Mouse (Mus musculus) hindbrain, embryonic 16.5 days (tissue): ENCODE measurements around the gene Syna. TPM values are rescaled to one million over a fixed set of nuclear protein-coding genes. Genes with fewer than 3 reads are reported as not detected.

Source experiments
- ATAC-seq: fragments of 200-750 bp; cut with Nextera tagmentation; 2 replicates; pipeline ENCODE4 v1.8.0; 2017; ENCODE audit warnings: moderate TSS enrichment, moderate library complexity
- H3K27ac ChIP-seq: fragments of 300-500 bp; sonication (generic); 2 replicates; pipeline ENCODE4 v1.5.1; 2014; ENCODE audit warnings: low read depth, mild to moderate bottlenecking, control low read depth, low read length, moderate library complexity
- H3K27me3 ChIP-seq: fragments of 300-500 bp; sonication (generic); replicated peaks from 2 replicates; pipeline ENCODE4 v1.6.1; 2014; ENCODE audit warnings: low read length; ENCODE audit not compliant: control insufficient read depth, insufficient read depth
- H3K36me3 ChIP-seq: fragments of 300-500 bp; sonication (generic); 2 replicates; pipeline ENCODE4 v1.6.1; 2014; ENCODE audit warnings: mild to moderate bottlenecking, low read length, moderate library complexity, mixed read lengths; ENCODE audit not compliant: control insufficient read depth, insufficient read depth
- H3K4me1 ChIP-seq: fragments of 300-500 bp; sonication (generic); 2 replicates; pipeline ENCODE4 v1.6.1; 2014; ENCODE audit warnings: low read depth, low read length; ENCODE audit not compliant: control insufficient read depth, insufficient read depth
- H3K4me2 ChIP-seq: fragments of 300-500 bp; sonication (generic); 2 replicates; pipeline ENCODE4 v1.6.1; 2014; ENCODE audit warnings: mild to moderate bottlenecking, low read length, control low read depth, moderate library complexity
- H3K4me3 ChIP-seq: fragments of 300-500 bp; sonication (generic); 2 replicates; pipeline ENCODE4 v1.5.1; 2014; ENCODE audit warnings: mild to moderate bottlenecking, low read length, control low read depth, moderate library complexity
- H3K9ac ChIP-seq: fragments of 300-500 bp; sonication (generic); 2 replicates; pipeline ENCODE4 v1.6.1; 2014; ENCODE audit warnings: low read depth, mild to moderate bottlenecking, control low read depth, low read length, moderate library complexity
- H3K9me3 ChIP-seq: fragments of 300-500 bp; sonication (generic); 2 replicates; pipeline ENCODE4 v1.6.1; 2014; ENCODE audit warnings: mild to moderate bottlenecking, low read length, moderate library complexity; ENCODE audit not compliant: control insufficient read depth
- WGBS: fragments of 180-500 bp; shearing (Covaris S2); extraction: QIAGEN DNeasy Blood & Tissue Kit; methylation state at CpG from one replicate; pipeline ENCODE4 v1.1.7; 2014; 5-methylcytosine and 5-hydroxymethylcytosine counted together
- polyA plus RNA-seq: library from polyadenylated mRNA; unstranded; fragments of >200 nt; fragmentation: Nextera tagmentation; extraction: Ambion mirVana; gene quantifications from 2 replicates; pipeline ENCODE4 v1.2.1, GENCODE M21; 2015

Syna gene
- polyA plus RNA-seq, 1 experiment from 2014 or later: 0.45 TPM

DNA sequence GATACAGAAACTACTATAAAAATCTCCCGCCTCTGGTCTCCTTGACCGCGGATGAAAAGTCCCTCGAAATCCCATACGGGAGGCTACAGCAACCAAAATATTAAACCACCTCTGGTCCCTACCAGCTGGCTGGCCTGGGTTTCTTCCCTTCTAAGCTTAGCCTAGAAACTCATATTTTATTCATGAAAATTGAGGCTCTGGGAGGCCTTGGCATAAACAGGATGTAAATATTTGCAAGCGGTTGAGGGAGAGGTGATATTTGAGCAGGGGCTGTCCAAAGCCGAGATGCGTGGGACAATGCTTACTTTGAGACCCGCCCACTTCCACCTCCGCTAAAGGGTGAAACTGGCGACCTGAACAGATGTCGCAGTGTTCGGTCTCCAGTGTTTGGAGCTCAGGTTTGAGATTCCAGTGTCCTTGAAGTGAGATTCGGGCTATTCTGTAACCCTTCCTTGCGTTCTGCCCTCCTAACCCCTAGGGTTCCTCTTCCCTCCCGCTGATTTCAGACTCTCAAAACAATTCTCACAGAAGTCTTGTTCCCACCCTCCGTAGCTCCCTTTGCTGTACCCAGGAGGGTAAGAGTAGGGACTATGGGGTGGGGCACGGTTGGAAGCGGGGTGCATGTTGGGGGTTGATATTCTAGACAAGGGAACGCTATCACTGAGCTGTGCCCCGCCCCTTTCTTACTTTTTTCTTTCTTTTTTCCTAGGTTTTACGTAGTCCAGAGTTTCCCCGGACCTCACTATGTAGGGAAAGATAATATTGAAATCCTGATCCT lies 11.9 kb upstream of the Syna start:
- H3K4me3 ChIP-seq: peak overlapping the region; percentile 60
- WGBS: 2% methylated on average over 23 of the region's 23 CpGs
- peaks cover 7% of the 10 kb centered on the region for H3K4me1 ChIP-seq
- H3K4me2 ChIP-seq: peak overlapping the region; percentile 97
- no peaks in the 10 kb centered on the region for H3K27me3 ChIP-seq
- H3K9ac ChIP-seq: peak overlapping the region; percentile 70
- H3K9me3 ChIP-seq: no peaks in the 10 kb centered on the region
- ATAC-seq: peak; percentile 85
- H3K27ac ChIP-seq: peak overlapping the region; percentile 80
- H3K36me3 ChIP-seq: no peaks in the 10 kb centered on the region

DNA sequence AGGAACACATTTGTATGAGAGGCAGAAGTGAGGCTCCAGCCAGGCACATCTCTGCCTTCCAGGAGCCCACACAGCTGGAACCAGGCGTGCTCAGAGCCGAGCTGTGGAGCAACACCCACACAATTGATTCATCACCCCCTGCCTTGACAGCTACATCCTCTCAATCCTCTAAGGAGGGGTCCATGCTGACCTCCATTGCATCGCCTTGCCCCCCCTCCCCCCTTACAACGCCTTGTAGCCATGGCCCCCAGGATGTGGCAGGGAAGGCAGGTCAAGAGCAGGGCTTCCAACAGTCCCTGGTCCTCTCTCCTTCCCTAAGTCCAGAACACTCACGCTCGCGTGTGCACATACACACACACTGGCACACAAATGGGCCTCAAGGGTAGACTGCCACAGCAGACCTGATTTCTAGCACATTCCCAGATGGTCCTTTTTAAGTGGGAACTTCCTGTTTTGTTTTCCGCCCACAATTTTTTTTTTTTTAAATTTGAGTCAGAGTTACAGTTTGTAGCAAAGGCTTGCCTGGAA lies 9.1 kb upstream of the Syna start:
- WGBS: 66% methylated on average over 8 of the region's 8 CpGs
- Histone ChIP-seq H3K36me3 (no peaks in the 10 kb centered on the region), H3K4me2 (no peak overlapping the region), H3K9ac (no peak overlapping the region), H3K9me3 (no peaks in the 10 kb centered on the region), H3K27me3 (no peaks in the 10 kb centered on the region), H3K27ac (no peak overlapping the region), H3K4me1 (peaks cover 7% of the 10 kb centered on the region), H3K4me3 (no peak overlapping the region)
- ATAC-seq: no peak

DNA sequence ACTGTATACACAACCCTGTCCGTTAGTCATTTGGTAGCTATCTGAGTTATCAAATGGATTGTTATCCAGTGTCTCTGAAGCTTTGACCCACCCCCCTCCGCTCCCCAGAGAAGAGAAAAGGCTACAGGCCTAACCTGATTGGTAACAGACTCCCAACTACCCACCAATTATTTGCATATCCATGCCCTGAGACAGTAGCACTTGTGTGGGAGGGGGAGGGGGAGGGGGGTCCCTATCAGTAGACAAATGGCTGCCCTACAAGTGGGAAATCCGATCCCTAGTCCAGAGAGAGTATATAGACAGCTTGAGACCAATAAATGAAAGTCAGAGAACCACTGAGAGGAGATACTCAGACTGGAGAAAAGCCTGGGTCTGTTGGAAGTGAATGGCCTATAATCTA lies 8.1 kb upstream of the Syna start:
- Histone ChIP-seq H3K27me3 (no peaks in the 10 kb centered on the region), H3K9me3 (no peaks in the 10 kb centered on the region), H3K36me3 (no peaks in the 10 kb centered on the region), H3K4me2 (no peak overlapping the region), H3K9ac (no peak overlapping the region), H3K4me1 (peaks cover 7% of the 10 kb centered on the region), H3K27ac (no peak overlapping the region), H3K4me3 (no peak overlapping the region)
- 66% methylated on average over 3 of the region's 3 CpGs for WGBS
- no peak for ATAC-seq

DNA sequence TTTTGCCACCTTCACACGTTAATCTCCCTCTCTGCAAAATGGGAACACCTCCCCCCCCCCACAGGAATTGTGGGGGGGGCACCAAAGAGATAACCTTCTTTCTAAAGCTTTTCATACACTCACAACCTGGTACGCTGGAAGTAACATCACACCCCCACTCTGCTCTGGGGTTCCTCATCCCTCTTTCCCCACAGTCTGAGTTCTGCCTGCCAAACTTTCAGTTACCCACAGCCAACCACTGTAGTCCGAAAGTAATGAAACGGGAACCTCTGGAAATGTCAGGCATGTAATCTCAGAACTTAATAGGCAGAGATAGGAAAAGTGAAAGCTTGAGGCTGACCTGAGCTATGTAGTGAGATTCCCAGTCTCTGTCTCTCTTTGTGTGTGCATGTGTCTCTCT lies 7.5 kb upstream of the Syna start:
- H3K9ac ChIP-seq: no peak overlapping the region
- no peaks in the 10 kb centered on the region for H3K36me3 ChIP-seq
- H3K4me2 ChIP-seq: no peak overlapping the region
- no peak overlapping the region for H3K27ac ChIP-seq
- ATAC-seq: no peak
- H3K4me3 ChIP-seq: no peak overlapping the region
- 90% methylated on average over 4 of the region's 4 CpGs for WGBS
- no peaks in the 10 kb centered on the region for H3K27me3 ChIP-seq
- peaks cover 4% of the 10 kb centered on the region for H3K4me1 ChIP-seq
- H3K9me3 ChIP-seq: no peaks in the 10 kb centered on the region

DNA sequence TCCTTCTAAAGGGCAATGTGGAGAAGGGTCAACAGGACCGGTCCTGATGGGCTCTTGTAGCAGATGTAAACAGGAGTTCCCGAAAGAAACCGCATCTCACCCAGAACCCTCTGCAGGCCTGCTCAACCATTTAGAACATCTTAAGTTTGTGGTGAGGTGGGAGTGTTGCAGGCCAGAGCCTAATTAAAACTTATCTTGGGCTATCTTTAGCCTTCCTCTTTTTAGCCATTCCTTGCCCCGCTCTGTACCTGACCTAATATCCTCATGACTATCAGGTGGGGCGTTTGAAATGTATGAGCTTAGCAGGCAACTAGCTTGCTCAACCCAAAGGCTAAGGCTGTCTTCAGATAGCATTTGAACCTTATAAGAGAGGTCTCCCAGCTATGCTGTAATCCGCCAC lies 5.7 kb upstream of the Syna start:
- WGBS: 95% methylated on average over 6 of the region's 6 CpGs
- Histone ChIP-seq H3K9ac (no peak overlapping the region), H3K4me1 (no peaks in the 10 kb centered on the region), H3K36me3 (no peaks in the 10 kb centered on the region), H3K27ac (no peak overlapping the region), H3K4me3 (no peak overlapping the region), H3K4me2 (no peak overlapping the region), H3K27me3 (no peaks in the 10 kb centered on the region), H3K9me3 (no peaks in the 10 kb centered on the region)
- no peak for ATAC-seq

DNA sequence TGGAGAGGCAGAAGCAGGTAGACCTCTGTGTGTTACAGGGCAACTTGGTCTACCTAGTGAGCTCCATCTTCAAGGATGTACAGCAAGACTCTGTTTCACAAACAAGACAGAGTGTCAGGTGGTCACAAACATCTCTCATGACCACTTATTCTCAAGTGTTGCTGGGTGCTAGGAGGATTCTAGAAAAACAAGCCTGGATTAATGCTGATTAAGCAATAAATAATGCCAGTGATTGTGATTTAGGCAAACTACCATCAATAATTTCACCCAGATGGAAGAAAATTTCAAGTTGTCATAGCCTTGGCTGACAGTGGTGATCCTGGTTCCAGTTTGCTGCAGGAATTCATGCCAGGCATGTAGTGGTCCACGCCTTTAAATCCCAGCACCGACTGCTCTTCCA lies 4.3 kb upstream of the Syna start:
- Histone ChIP-seq H3K4me2 (no peak overlapping the region), H3K4me1 (no peaks in the 10 kb centered on the region), H3K27ac (no peak overlapping the region), H3K9ac (no peak overlapping the region), H3K36me3 (no peaks in the 10 kb centered on the region), H3K9me3 (no peaks in the 10 kb centered on the region), H3K4me3 (no peak overlapping the region), H3K27me3 (no peaks in the 10 kb centered on the region)
- WGBS: 93% methylated on average over 2 of the region's 2 CpGs
- no peak for ATAC-seq

DNA sequence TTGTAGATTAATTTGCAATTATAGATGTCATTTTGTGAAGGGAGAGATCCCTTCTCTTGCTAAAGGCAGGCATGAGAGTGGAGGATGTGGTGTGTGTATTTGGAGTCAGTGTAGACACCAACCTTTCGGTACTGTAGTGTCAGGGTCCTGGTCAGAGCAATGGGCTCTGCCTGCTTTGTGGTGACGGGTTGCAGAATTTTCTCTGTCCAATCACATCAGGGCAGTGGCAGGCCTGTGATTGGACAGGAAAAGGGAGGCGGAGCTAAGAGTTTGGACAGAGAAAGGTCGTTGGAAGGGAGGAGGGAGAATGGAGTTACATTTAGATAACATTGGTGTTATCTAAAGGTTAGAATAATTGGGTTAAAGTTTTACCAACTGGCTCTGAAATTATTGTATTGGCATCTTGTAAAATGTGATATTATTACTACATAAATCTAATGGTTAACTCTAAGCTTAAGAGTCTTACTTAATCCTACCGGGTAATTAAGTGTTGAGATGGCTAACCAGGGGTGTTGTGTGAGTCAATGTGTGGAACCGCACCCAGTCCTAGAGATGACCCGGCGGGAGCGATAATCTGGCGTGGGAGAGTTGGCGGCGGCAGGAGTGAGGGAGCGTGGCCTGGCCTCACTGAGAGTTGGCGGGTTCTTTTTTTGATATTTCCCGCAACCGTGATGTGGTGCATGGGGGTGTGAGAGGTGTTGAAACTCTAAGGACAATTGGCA lies 640 bp upstream of the Syna start:
- no peak for ATAC-seq
- Histone ChIP-seq H3K27ac (no peak overlapping the region), H3K9ac (no peak overlapping the region), H3K27me3 (no peaks in the 10 kb centered on the region), H3K4me3 (no peak overlapping the region), H3K36me3 (no peaks in the 10 kb centered on the region), H3K4me1 (peaks cover 2% of the 10 kb centered on the region), H3K9me3 (no peaks in the 10 kb centered on the region), H3K4me2 (no peak overlapping the region)
- 81% methylated on average over 16 of the region's 16 CpGs for WGBS

DNA sequence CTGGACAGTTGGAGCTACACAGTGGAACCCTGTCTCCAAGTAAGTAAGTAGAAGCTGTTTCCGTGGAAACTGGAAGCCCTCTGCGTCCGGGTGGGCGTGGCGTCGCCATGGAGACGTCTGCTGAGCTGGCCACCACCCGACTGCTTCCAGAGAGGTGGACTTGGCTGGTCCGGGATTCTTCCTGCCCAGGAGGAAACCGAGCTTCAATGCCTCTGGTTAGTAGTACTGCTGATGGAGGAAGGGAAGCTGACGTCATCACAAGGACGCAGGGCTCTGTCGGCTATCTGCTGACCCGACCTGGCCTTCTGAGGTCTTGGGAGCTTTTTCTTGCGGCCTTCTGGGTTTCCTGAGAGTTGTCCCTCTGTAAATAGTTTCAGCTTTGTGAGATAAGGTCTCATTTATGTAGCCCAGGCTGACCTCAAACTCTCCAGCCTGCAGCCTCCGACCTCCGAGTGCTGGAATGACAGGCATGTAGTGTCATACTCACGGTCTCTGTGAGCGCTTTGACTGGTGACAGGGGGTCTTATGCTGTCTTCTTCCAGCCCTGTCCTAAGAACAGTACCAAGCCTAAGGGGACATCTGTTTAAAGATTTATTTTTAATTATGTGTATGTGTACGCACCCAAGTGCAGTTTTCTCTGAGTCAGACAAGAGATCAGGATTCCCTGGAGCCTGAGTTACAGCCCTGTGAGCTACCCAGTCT lies 4.4 kb downstream of the Syna start:
- Histone ChIP-seq H3K9me3 (no peaks in the 10 kb centered on the region), H3K27me3 (no peaks in the 10 kb centered on the region), H3K9ac (no peak overlapping the region; the same call in 1 of the 2 replicates), H3K27ac (peak overlapping the region; percentile 34; the same call in 1 of the 2 replicates), H3K4me3 (0 out of 2 replicates have a peak overlapping the region, but pooled peaks have one; percentile 10), H3K4me1 (peaks cover 18% of the 10 kb centered on the region), H3K4me2 (peak overlapping the region; percentile 44), H3K36me3 (no peaks in the 10 kb centered on the region)
- no peak for ATAC-seq
- WGBS: 12% methylated on average over 20 of the region's 20 CpGs
